Mouse (Mus musculus): ENCODE data around the gene Rgs19. TPM values are rescaled to one million over a fixed set of nuclear protein-coding genes. Genes with fewer than 3 reads are reported as not detected.

Rgs19 gene
- polyA plus RNA-seq, 1 experiment from 2014 or later: 79.7 TPM

GRCm38 (mm10) chr2:181698241-181698640 lies 4.5 kb upstream of the Rgs19 start, which contains the start of gene Lkaaear1:
TSS of gene Lkaaear1 (minus strand) at chr2:181698442.
- no peaks in the 10 kb centered on the region for H3K36me3 ChIP-seq
- H3K27ac ChIP-seq (replicated peaks): no peak within 1 kb of the TSS
- no peak within 1 kb of the TSS for H3K4me3 ChIP-seq (replicated peaks)
- no peaks in the 10 kb centered on the region for H3K27me3 ChIP-seq
- H3K4me2 ChIP-seq (replicated peaks): no peak within 1 kb of the TSS
- 49% methylated on average over 5 of the region's 5 CpGs for WGBS
- peaks cover 1% of the 10 kb centered on the region for H3K4me1 ChIP-seq
- ATAC-seq (ENCODE audit: insufficient number of reproducible peaks, low FRiP score, low TSS enrichment, low read depth): no peak
- no peaks in the 10 kb centered on the region for H3K9me3 ChIP-seq (replicated peaks)
- H3K9ac ChIP-seq: no peak within 1 kb of the TSS

GRCm38 (mm10) chr2:181696801-181697420 lies 3.1 kb upstream of the Rgs19 start:
- H3K9me3 ChIP-seq (replicated peaks): no peaks in the 10 kb centered on the region
- no peak overlapping the region for H3K4me2 ChIP-seq (replicated peaks)
- H3K4me1 ChIP-seq: peaks cover 14% of the 10 kb centered on the region
- no peak overlapping the region for H3K4me3 ChIP-seq (replicated peaks)
- H3K27ac ChIP-seq (replicated peaks): no peak overlapping the region
- no peak for ATAC-seq (ENCODE audit: insufficient number of reproducible peaks, low FRiP score, low TSS enrichment, low read depth)
- 67% methylated on average over 33 of the region's 33 CpGs for WGBS
- H3K36me3 ChIP-seq: no peaks in the 10 kb centered on the region
- no peaks in the 10 kb centered on the region for H3K27me3 ChIP-seq
- no peak overlapping the region for H3K9ac ChIP-seq

DNA sequence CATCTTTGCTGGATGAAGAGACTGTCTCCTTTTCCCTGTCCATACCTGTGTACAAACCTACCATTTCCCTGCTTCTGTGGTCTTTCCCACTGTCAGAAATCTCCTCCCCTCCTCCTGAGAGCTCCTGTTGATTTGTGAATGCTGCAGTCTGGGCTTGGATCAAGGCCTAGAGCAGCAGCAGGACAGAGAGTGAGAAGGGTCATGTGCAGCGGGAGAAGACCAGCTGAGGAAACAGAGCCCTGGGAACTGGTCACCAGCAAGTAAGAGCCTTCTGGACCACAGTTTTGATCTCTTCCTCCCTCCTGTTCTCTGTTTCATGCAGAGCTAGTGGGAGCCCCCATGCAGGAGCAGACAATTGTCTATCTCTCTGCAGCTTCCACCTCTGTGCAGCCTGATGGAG lies 2.0 kb upstream of the Rgs19 start:
- Histone ChIP-seq H3K27ac (replicated peaks) (no peak overlapping the region), H3K9ac (no peak overlapping the region), H3K27me3 (no peaks in the 10 kb centered on the region), H3K36me3 (no peaks in the 10 kb centered on the region), H3K4me3 (replicated peaks) (no peak overlapping the region), H3K4me1 (peaks cover 23% of the 10 kb centered on the region), H3K4me2 (replicated peaks) (no peak overlapping the region), H3K9me3 (replicated peaks) (no peaks in the 10 kb centered on the region)
- ATAC-seq (ENCODE audit: insufficient number of reproducible peaks, low FRiP score, low TSS enrichment, low read depth): no peak
- 81% methylated on average over 1 of the region's 1 CpGs for WGBS

DNA sequence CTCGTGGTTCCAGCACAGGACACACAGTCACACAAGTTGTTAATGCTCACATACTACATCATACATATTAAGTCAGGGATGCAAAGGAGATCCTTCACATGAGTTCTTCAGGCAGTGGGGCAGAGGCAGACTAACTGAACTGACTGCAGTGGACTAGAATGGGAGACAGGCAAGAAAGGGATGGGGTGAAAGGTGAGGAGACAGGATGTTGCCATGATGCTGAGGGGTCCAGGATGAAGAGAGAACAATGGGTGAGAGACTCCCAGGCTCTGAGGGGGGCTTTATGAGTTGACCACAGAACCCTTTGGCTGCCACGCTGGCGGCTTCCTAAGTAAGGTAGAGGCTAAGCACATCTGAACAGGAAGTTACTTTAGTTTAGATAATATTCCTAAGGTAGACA lies 804 bp upstream of the Rgs19 start:
- no peak overlapping the region for H3K27ac ChIP-seq (replicated peaks)

GRCm38 (mm10) chr2:181692304-181692703 lies 1.5 kb downstream of the Rgs19 start:
- ATAC-seq (ENCODE audit: insufficient number of reproducible peaks, low FRiP score, low TSS enrichment, low read depth): no peak
- Histone ChIP-seq H3K4me1 (peaks cover 27% of the 10 kb centered on the region), H3K27ac (replicated peaks) (no peak overlapping the region), H3K9me3 (replicated peaks) (no peaks in the 10 kb centered on the region), H3K27me3 (no peaks in the 10 kb centered on the region), H3K9ac (no peak overlapping the region), H3K4me3 (replicated peaks) (peak overlapping the region; percentile 75; the same call in 1 of the 2 replicates), H3K4me2 (replicated peaks) (peak overlapping the region; percentile 92; the same call in 1 of the 2 replicates), H3K36me3 (peaks cover 27% of the 10 kb centered on the region)
- 82% methylated on average over 3 of the region's 3 CpGs for WGBS

More for the DNA sequence above, 804 bp upstream of the Rgs19 start:
- H3K9ac ChIP-seq: no peak overlapping the region
- ATAC-seq (ENCODE audit: insufficient number of reproducible peaks, low FRiP score, low TSS enrichment, low read depth): no peak
- 0 out of 2 replicates have a peak, but pooled peaks cover 4% of the 10 kb centered on the region for H3K36me3 ChIP-seq
- WGBS: 87% methylated on average over 3 of the region's 3 CpGs
- peak overlapping the region; percentile 75; the same call in 1 of the 2 replicates for H3K4me3 ChIP-seq (replicated peaks)
- H3K27me3 ChIP-seq: no peaks in the 10 kb centered on the region
- H3K4me2 ChIP-seq (replicated peaks): peak overlapping the region; percentile 92
- H3K4me1 ChIP-seq: peaks cover 27% of the 10 kb centered on the region
- no peaks in the 10 kb centered on the region for H3K9me3 ChIP-seq (replicated peaks)

- H3K27ac ChIP-seq (replicated peaks): no peak overlapping the region
- no peak overlapping the region for H3K4me3 ChIP-seq (replicated peaks)
- no peaks in the 10 kb centered on the region for H3K9me3 ChIP-seq (replicated peaks)
- H3K36me3 ChIP-seq: peaks cover 33% of the 10 kb centered on the region
- H3K27me3 ChIP-seq: no peaks in the 10 kb centered on the region
- H3K4me2 ChIP-seq (replicated peaks): no peak overlapping the region
- H3K9ac ChIP-seq: no peak overlapping the region
- H3K4me1 ChIP-seq: peaks cover 27% of the 10 kb centered on the region
- ATAC-seq (ENCODE audit: insufficient number of reproducible peaks, low FRiP score, low TSS enrichment, low read depth): no peak
- 83% methylated on average over 4 of the region's 4 CpGs for WGBS
These were observed 2.2 kb downstream of the Rgs19 start for GRCm38 (mm10) chr2:181691571-181691970.

DNA sequence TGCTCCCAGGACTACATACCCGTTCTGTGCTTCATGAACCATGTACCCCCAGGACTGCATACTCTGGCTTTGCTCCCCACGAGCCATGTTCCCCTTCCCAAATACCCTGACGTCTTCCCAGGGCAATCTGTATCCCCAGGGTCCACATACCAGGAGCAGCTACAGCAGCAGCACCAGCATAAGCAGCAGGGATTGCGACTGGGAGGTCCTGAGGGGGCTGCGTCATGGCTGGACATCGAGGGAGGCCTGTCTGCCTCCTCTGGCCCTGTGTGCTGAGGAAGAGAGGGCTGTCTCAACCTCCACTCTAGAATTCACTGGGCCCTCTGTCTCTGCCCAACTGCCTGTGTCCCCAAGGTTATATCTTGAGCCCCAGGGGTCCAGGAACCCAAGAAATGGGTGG lies 2.7 kb downstream of the Rgs19 start:
- peaks cover 27% of the 10 kb centered on the region for H3K4me1 ChIP-seq
- no peak overlapping the region for H3K9ac ChIP-seq
- H3K9me3 ChIP-seq (replicated peaks): no peaks in the 10 kb centered on the region
- H3K27me3 ChIP-seq: no peaks in the 10 kb centered on the region
- H3K27ac ChIP-seq (replicated peaks): no peak overlapping the region
- H3K4me2 ChIP-seq (replicated peaks): no peak overlapping the region
- no peak overlapping the region for H3K4me3 ChIP-seq (replicated peaks)
- WGBS: 79% methylated on average over 6 of the region's 6 CpGs
- H3K36me3 ChIP-seq: peaks cover 38% of the 10 kb centered on the region
- ATAC-seq (ENCODE audit: insufficient number of reproducible peaks, low FRiP score, low TSS enrichment, low read depth): no peak

DNA sequence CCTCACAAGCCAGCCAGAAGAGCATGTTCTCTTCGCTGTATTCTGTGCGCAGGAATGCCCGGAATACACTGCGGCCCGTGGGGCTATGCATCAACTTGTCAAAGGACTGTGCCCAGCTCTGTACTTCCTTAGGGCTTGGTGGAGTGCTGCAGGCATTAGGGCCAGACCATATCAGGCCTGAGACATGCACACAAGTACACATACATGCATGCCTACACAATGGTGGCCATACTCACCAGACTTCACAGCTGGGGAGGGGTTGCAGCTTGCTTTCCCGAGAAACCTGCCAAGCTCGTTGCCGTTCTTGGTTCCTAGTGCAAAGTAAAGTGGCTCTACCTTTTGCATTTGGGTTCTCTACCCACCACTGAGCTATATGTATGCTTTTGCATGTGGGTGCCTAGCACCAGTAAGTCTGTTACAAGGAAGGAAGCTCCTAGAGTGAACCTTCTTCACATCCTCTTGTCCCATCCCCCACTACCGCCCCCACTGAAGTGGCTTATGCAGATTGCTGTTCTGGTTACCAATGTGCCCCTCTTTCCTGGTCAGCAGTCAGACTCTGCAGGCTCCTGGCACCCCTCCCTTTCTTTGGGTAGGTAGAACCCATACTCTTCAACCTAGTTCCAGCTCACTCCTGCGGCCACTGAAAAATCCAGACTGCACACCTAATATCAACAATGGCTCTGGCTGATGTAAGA lies 4.2 kb downstream of the Rgs19 start:
- H3K27me3 ChIP-seq: no peaks in the 10 kb centered on the region
- H3K9me3 ChIP-seq (replicated peaks): no peaks in the 10 kb centered on the region
- no peak overlapping the region for H3K4me3 ChIP-seq (replicated peaks)
- no peak overlapping the region for H3K9ac ChIP-seq
- no peak for ATAC-seq (ENCODE audit: insufficient number of reproducible peaks, low FRiP score, low TSS enrichment, low read depth)
- no peak overlapping the region for H3K4me2 ChIP-seq (replicated peaks)
- no peak overlapping the region for H3K27ac ChIP-seq (replicated peaks)
- peaks cover 27% of the 10 kb centered on the region for H3K4me1 ChIP-seq
- WGBS: 86% methylated on average over 10 of the region's 10 CpGs
- H3K36me3 ChIP-seq: peaks cover 41% of the 10 kb centered on the region

DNA sequence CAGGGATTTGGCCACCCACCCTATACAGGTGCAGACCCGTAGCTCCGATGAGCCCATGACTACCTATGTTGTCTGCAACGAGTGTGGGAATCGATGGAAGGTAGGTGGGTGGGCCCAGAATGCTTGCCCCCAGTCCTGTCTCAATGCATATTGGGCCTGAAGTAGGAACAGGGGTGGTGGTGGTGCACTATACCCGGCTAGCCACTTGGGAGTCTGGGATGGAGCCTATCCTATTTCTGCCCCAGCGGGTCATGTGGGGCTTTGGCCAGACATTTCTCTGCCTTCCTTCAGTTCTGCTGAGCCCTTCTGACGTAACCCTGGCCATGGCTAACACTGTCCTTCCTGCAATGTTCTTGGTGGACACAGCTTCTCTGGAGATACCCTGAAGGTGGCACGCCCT lies 6.2 kb downstream of the Rgs19 start:
- Histone ChIP-seq H3K4me2 (replicated peaks) (no peak overlapping the region), H3K9me3 (replicated peaks) (no peaks in the 10 kb centered on the region), H3K9ac (no peak overlapping the region), H3K4me3 (replicated peaks) (no peak overlapping the region), H3K36me3 (peaks cover 41% of the 10 kb centered on the region), H3K27ac (replicated peaks) (no peak overlapping the region), H3K27me3 (no peaks in the 10 kb centered on the region), H3K4me1 (peaks cover 19% of the 10 kb centered on the region)
- no peak for ATAC-seq (ENCODE audit: insufficient number of reproducible peaks, low FRiP score, low TSS enrichment, low read depth)
- 92% methylated on average over 8 of the region's 8 CpGs for whole genome bisulfite sequencing

DNA sequence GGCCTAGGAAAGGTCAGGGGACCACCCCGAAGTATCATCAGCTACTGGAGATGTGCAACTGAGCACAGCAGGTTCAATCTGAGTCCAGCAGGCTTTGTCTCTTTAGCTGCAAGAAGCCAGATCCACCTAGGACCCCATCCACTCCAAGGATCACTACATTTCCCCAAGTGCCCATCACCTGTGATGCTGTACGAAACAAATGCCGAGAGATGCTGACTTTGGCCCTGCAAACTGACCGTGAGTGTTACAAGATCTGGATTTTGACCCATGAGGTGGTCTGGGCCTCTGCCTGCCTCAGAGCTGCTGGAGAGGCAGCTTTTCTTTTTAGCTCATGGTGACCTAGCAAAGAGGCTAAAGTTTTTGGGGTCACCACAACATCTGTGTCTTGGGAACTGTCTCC lies 8.1 kb downstream of the Rgs19 start:
- Histone ChIP-seq H3K27ac (replicated peaks) (no peak overlapping the region), H3K4me2 (replicated peaks) (no peak overlapping the region), H3K9me3 (replicated peaks) (no peaks in the 10 kb centered on the region), H3K4me3 (replicated peaks) (no peak overlapping the region), H3K9ac (no peak overlapping the region), H3K4me1 (peaks cover 12% of the 10 kb centered on the region), H3K36me3 (peaks cover 41% of the 10 kb centered on the region), H3K27me3 (no peaks in the 10 kb centered on the region)
- no peak for ATAC-seq (ENCODE audit: insufficient number of reproducible peaks, low FRiP score, low TSS enrichment, low read depth)
- 94% methylated on average over 4 of the region's 4 CpGs for WGBS

DNA sequence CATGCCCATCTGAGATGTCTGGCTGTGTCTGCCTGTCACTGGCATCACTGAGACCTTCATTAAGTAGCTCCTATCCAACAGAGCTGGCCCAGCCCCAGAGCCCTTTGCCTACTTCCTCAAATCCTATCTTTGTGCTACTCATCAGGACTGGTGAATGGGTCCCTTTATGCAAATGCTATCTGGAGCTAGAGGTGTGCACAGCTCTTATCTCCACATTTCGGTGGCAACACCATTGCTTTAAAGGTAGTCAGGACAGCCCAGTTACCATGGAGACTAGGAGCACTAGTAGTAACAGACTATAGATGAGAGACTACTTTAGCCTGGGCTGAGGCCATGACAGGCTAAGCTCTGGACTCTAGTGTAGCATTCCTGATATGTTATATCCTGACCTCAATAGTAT lies 9.1 kb downstream of the Rgs19 start:
- Histone ChIP-seq H3K9ac (no peak overlapping the region), H3K36me3 (peaks cover 38% of the 10 kb centered on the region), H3K9me3 (replicated peaks) (no peaks in the 10 kb centered on the region), H3K27me3 (no peaks in the 10 kb centered on the region), H3K4me3 (replicated peaks) (no peak overlapping the region), H3K27ac (replicated peaks) (no peak overlapping the region), H3K4me2 (replicated peaks) (no peak overlapping the region), H3K4me1 (peaks cover 11% of the 10 kb centered on the region)
- ATAC-seq (ENCODE audit: insufficient number of reproducible peaks, low FRiP score, low TSS enrichment, low read depth): no peak
- 81% methylated on average over 1 of the region's 1 CpGs for WGBS

GRCm38 (mm10) chr2:181683381-181683780 lies 10.4 kb downstream of the Rgs19 start:
- Histone ChIP-seq H3K9me3 (replicated peaks) (no peaks in the 10 kb centered on the region), H3K9ac (no peak overlapping the region), H3K4me2 (replicated peaks) (no peak overlapping the region), H3K4me1 (peaks cover 20% of the 10 kb centered on the region), H3K36me3 (peaks cover 25% of the 10 kb centered on the region), H3K27ac (replicated peaks) (no peak overlapping the region), H3K27me3 (no peaks in the 10 kb centered on the region), H3K4me3 (replicated peaks) (no peak overlapping the region)
- WGBS: 68% methylated on average over 4 of the region's 4 CpGs
- ATAC-seq (ENCODE audit: insufficient number of reproducible peaks, low FRiP score, low TSS enrichment, low read depth): no peak

Data from embryonic facial prominence, embryonic 15.5 days (tissue).